Mouse (Mus musculus): ENCODE results near the gene Faiml. TPM values are rescaled to one million over a fixed set of nuclear protein-coding genes. Genes with fewer than 3 reads are reported as not detected.

Gene Faiml
- polyA plus RNA-seq (2014; fragmentation: Nextera tagmentation; extraction: Ambion mirVana) = not detected in 2 replicates

DNA sequence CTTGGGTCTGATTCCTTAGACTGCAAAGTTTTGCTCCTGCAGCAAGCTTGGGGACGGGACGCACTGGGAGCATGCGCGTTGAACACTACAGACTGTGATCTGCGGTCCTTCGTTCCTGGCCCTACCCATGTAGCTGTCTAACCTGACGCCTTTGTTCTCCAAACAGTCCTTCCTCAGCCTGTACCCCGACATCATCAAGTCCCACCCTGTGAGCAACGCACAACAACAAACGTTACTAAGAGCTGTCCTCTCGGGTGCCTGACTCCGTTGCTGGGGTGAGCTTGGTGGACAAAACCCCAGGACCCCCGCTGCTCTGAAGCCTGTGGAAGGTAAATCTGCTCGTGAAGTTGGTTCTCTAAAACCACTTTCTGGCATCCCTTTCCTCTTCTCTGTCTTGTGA lies at the start of gene Faiml:
TSS of gene Faiml (minus strand) at position 101 of the 400 bp plus-strand sequence.
- no peak for DNase-seq (ENCODE audit: low spot score)
- Histone ChIP-seq H3K27ac (replicated peaks; ENCODE audit: low read depth, low read length) (no peak within 1 kb of the TSS), H3K9ac (replicated peaks; ENCODE audit: low read length) (no peak within 1 kb of the TSS)

DNA sequence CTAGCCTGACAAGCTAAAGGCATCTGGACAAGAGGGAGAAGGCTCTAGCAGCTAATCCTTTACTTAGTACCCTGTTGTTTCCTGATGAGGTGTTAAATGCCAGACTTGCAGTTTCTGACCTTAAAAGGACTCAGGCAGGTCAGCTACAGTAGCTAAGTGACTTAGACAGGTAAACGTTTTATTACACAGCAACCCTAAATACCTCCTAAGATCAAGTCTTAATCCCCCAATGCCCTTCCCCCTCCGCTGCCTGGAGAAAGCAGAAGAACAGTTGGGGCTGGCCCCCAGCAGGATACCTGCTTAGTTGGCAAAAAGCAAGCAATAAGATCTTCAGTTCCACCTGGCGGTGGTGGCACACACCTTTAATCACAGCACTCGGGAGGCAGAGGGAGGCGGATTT lies 21.9 kb upstream of the Faiml start:
- Histone ChIP-seq H3K36me3 (replicated peaks; ENCODE audit: control insufficient read depth, insufficient read depth, low read depth, low read length) (no peaks in the 10 kb centered on the region), H3K9me3 (replicated peaks; ENCODE audit: control insufficient read depth, low read length) (no peaks in the 10 kb centered on the region), H3K4me1 (ENCODE audit: control insufficient read depth, insufficient read depth, low read length) (no peaks in the 10 kb centered on the region), H3K27ac (replicated peaks; ENCODE audit: low read depth, low read length) (no peak overlapping the region), H3K27me3 (ENCODE audit: control insufficient read depth, insufficient read depth, low read length) (no peaks in the 10 kb centered on the region), H3K4me3 (ENCODE audit: low read depth, low read length) (no peak overlapping the region), H3K9ac (replicated peaks; ENCODE audit: low read length) (no peak overlapping the region), H3K4me2 (ENCODE audit: low read depth, low read length) (no peak overlapping the region)
- 76% methylated on average over 5 of the region's 5 CpGs for WGBS
- ATAC-seq (replicated peaks; ENCODE audit: insufficient number of reproducible peaks, low FRiP score, low TSS enrichment, low read depth) = no peak
- no peak for DNase-seq (ENCODE audit: low spot score)

More for the DNA sequence above, at the start of gene Faiml:
- Histone ChIP-seq H3K4me2 (ENCODE audit: low read depth, low read length) (no peak within 1 kb of the TSS), H3K36me3 (replicated peaks; ENCODE audit: control insufficient read depth, insufficient read depth, low read depth, low read length) (no peaks in the 10 kb centered on the region), H3K27me3 (ENCODE audit: control insufficient read depth, insufficient read depth, low read length) (no peaks in the 10 kb centered on the region), H3K4me1 (ENCODE audit: control insufficient read depth, insufficient read depth, low read length) (no peaks in the 10 kb centered on the region), H3K4me3 (ENCODE audit: low read depth, low read length) (no peak within 1 kb of the TSS), H3K9me3 (replicated peaks; ENCODE audit: control insufficient read depth, low read length) (no peaks in the 10 kb centered on the region)
- no peak for ATAC-seq (replicated peaks; ENCODE audit: insufficient number of reproducible peaks, low FRiP score, low TSS enrichment, low read depth)
- 87% methylated on average over 14 of the region's 14 CpGs for WGBS

DNA sequence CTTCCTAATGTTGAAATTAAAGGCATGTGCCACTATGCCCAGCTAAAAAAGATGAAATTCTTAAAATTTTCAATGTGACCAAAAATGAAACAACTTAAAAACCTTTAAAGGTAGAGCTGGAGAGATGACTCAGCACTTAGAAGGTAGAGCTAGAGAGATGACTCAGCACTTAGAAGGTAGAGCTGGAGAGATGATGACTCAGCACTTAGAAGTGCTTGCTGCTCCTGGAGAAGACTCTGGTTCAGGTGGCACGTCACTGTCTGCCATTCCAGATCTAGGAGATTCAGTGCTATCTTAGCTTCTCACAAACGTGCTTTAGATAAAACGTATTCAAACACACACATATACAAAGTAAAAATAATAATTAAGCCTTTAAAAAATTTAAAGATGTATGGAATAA lies 19.8 kb upstream of the Faiml start:
- H3K4me2 ChIP-seq (ENCODE audit: low read depth, low read length) = no peak overlapping the region
- 92% methylated on average over 3 of the region's 3 CpGs for WGBS
- no peaks in the 10 kb centered on the region for H3K9me3 ChIP-seq (replicated peaks; ENCODE audit: control insufficient read depth, low read length)
- no peaks in the 10 kb centered on the region for H3K27me3 ChIP-seq (ENCODE audit: control insufficient read depth, insufficient read depth, low read length)
- H3K27ac ChIP-seq (replicated peaks; ENCODE audit: low read depth, low read length) = no peak overlapping the region
- DNase-seq (ENCODE audit: low spot score) (no peak), ATAC-seq (replicated peaks; ENCODE audit: insufficient number of reproducible peaks, low FRiP score, low TSS enrichment, low read depth) (no peak)
- no peaks in the 10 kb centered on the region for H3K4me1 ChIP-seq (ENCODE audit: control insufficient read depth, insufficient read depth, low read length)
- no peaks in the 10 kb centered on the region for H3K36me3 ChIP-seq (replicated peaks; ENCODE audit: control insufficient read depth, insufficient read depth, low read depth, low read length)
- no peak overlapping the region for H3K9ac ChIP-seq (replicated peaks; ENCODE audit: low read length)
- H3K4me3 ChIP-seq (ENCODE audit: low read depth, low read length) = no peak overlapping the region

DNA sequence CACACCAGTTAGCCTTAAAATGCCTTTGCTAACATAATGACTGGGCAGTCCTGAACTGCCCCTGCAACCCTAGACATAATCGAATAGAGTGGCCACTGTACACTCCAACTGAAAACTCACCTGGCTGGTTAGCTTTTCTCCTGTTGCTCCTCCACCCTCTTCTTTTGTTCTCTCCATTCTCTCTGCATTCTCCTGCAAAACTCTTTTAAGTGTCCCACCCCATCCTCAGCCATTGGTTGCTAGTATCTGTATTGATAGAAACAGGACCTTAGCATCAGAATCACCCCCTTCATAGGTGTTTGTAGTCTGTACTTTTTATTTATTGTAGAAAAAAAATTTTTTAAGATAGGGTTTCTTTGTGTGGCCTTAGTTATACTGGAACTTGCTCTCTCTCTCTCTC lies 19.2 kb upstream of the Faiml start:
- Histone ChIP-seq H3K36me3 (replicated peaks; ENCODE audit: control insufficient read depth, insufficient read depth, low read depth, low read length) (no peaks in the 10 kb centered on the region), H3K4me3 (ENCODE audit: low read depth, low read length) (no peak overlapping the region), H3K27ac (replicated peaks; ENCODE audit: low read depth, low read length) (no peak overlapping the region), H3K27me3 (ENCODE audit: control insufficient read depth, insufficient read depth, low read length) (no peaks in the 10 kb centered on the region), H3K9ac (replicated peaks; ENCODE audit: low read length) (no peak overlapping the region), H3K4me1 (ENCODE audit: control insufficient read depth, insufficient read depth, low read length) (no peaks in the 10 kb centered on the region), H3K4me2 (ENCODE audit: low read depth, low read length) (no peak overlapping the region), H3K9me3 (replicated peaks; ENCODE audit: control insufficient read depth, low read length) (no peaks in the 10 kb centered on the region)
- ATAC-seq (replicated peaks; ENCODE audit: insufficient number of reproducible peaks, low FRiP score, low TSS enrichment, low read depth) (no peak), DNase-seq (ENCODE audit: low spot score) (no peak)
- 93% methylated on average over 1 of the region's 1 CpGs for whole genome bisulfite sequencing

DNA sequence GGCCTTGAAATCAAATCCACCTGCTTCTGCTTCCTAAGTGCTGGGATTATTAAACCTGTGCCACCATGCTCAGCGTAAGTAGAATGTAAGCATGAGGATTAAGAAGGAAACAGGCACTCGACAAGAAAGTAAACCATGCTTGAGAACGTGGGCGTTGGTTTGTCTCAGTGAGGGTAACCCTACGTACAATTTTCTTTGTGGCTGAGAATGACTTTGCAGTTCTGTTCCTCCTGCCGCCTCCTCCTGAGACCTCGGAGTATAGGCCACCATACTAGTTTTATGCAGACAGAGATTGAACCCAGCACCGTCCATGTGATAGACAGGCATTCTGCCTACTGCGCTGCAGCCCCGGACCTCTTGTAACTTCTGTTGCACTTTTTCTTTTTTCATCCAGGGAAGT lies 16.8 kb upstream of the Faiml start:
- DNase-seq (ENCODE audit: low spot score) (no peak), ATAC-seq (replicated peaks; ENCODE audit: insufficient number of reproducible peaks, low FRiP score, low TSS enrichment, low read depth) (no peak)
- Histone ChIP-seq H3K9me3 (replicated peaks; ENCODE audit: control insufficient read depth, low read length) (no peaks in the 10 kb centered on the region), H3K4me1 (ENCODE audit: control insufficient read depth, insufficient read depth, low read length) (no peaks in the 10 kb centered on the region), H3K4me3 (ENCODE audit: low read depth, low read length) (no peak overlapping the region), H3K27ac (replicated peaks; ENCODE audit: low read depth, low read length) (no peak overlapping the region), H3K36me3 (replicated peaks; ENCODE audit: control insufficient read depth, insufficient read depth, low read depth, low read length) (no peaks in the 10 kb centered on the region), H3K27me3 (ENCODE audit: control insufficient read depth, insufficient read depth, low read length) (no peaks in the 10 kb centered on the region), H3K9ac (replicated peaks; ENCODE audit: low read length) (no peak overlapping the region), H3K4me2 (ENCODE audit: low read depth, low read length) (no peak overlapping the region)
- 93% methylated on average over 10 of the region's 10 CpGs for WGBS

DNA sequence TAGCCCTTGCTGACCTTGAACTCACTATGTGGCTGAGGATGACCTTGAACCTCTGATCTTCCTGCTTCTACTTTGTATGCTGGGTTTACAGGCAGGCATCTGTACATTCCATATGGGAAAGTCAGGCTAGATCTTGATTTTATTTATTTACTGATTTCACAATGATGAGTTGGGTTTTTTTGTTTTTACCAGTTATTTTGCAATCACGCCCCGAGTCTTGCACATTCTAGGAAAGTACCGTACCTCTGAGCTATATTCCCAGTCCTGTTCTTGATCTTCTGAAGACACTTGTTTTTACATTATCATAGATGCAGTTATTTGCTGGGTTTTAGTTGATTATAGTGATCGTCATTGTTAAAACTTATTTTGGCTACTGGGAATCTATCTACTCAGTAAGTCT lies 11.9 kb upstream of the Faiml start:
- H3K4me2 ChIP-seq (ENCODE audit: low read depth, low read length) = no peak overlapping the region
- H3K9me3 ChIP-seq (replicated peaks; ENCODE audit: control insufficient read depth, low read length) = no peaks in the 10 kb centered on the region
- no peak overlapping the region for H3K4me3 ChIP-seq (ENCODE audit: low read depth, low read length)
- 95% methylated on average over 4 of the region's 4 CpGs for WGBS
- no peak overlapping the region for H3K27ac ChIP-seq (replicated peaks; ENCODE audit: low read depth, low read length)
- DNase-seq (ENCODE audit: low spot score) (no peak), ATAC-seq (replicated peaks; ENCODE audit: insufficient number of reproducible peaks, low FRiP score, low TSS enrichment, low read depth) (no peak)
- no peaks in the 10 kb centered on the region for H3K36me3 ChIP-seq (replicated peaks; ENCODE audit: control insufficient read depth, insufficient read depth, low read depth, low read length)
- no peak overlapping the region for H3K9ac ChIP-seq (replicated peaks; ENCODE audit: low read length)
- no peaks in the 10 kb centered on the region for H3K27me3 ChIP-seq (ENCODE audit: control insufficient read depth, insufficient read depth, low read length)
- no peaks in the 10 kb centered on the region for H3K4me1 ChIP-seq (ENCODE audit: control insufficient read depth, insufficient read depth, low read length)

DNA sequence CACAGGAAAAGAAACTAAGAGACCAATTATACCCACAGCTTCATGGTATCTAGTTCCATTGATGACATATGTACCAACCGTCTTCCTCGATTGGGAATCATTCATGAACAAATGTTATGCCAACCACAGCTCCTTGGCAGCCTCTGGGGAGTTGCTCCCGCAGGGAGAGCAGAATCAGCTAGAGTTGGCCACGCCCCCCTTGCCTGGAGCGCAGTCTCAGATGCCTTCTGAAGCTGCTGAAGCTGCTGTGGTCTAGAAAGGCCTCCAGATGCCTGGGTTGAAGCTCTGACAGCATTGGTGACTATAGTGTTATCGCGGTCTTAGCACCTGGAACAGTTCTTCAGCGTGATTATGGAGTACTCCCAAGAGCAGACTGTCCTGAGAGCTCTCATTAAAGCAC lies 11.3 kb upstream of the Faiml start:
- DNase-seq (ENCODE audit: low spot score) = no peak
- Histone ChIP-seq H3K4me3 (ENCODE audit: low read depth, low read length) (no peak overlapping the region), H3K36me3 (replicated peaks; ENCODE audit: control insufficient read depth, insufficient read depth, low read depth, low read length) (no peaks in the 10 kb centered on the region), H3K9ac (replicated peaks; ENCODE audit: low read length) (no peak overlapping the region), H3K27ac (replicated peaks; ENCODE audit: low read depth, low read length) (no peak overlapping the region), H3K27me3 (ENCODE audit: control insufficient read depth, insufficient read depth, low read length) (no peaks in the 10 kb centered on the region), H3K4me1 (ENCODE audit: control insufficient read depth, insufficient read depth, low read length) (no peaks in the 10 kb centered on the region), H3K4me2 (ENCODE audit: low read depth, low read length) (no peak overlapping the region), H3K9me3 (replicated peaks; ENCODE audit: control insufficient read depth, low read length) (no peaks in the 10 kb centered on the region)
- no peak for ATAC-seq (replicated peaks; ENCODE audit: insufficient number of reproducible peaks, low FRiP score, low TSS enrichment, low read depth)
- 64% methylated on average over 8 of the region's 8 CpGs for WGBS

DNA sequence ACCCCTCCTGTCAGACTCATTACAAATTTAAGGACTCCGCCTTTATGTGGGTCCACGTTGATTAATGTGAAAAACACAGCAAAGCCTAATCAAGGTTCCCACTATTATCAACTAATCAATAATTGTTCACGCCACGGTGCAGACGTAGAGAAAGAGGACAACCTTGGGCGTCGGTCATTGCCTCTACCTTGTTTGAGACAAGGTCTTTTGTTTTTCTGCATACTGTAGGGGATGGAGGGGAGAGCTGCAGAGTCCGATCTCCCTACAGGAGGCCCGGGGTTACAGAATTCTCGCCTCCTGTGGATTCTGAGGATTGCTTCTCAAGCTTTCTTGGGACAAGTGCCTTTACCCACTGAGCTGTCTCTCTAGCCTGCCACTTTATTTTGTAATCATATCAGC lies 6.9 kb upstream of the Faiml start:
- Histone ChIP-seq H3K36me3 (replicated peaks; ENCODE audit: control insufficient read depth, insufficient read depth, low read depth, low read length) (no peaks in the 10 kb centered on the region), H3K4me3 (ENCODE audit: low read depth, low read length) (peak overlapping the region; percentile 57), H3K9me3 (replicated peaks; ENCODE audit: control insufficient read depth, low read length) (no peaks in the 10 kb centered on the region), H3K27ac (replicated peaks; ENCODE audit: low read depth, low read length) (no peak overlapping the region), H3K9ac (replicated peaks; ENCODE audit: low read length) (peak overlapping the region; percentile 60), H3K4me1 (ENCODE audit: control insufficient read depth, insufficient read depth, low read length) (no peaks in the 10 kb centered on the region), H3K27me3 (ENCODE audit: control insufficient read depth, insufficient read depth, low read length) (no peaks in the 10 kb centered on the region), H3K4me2 (ENCODE audit: low read depth, low read length) (peak overlapping the region; percentile 54)
- no peak for DNase-seq (ENCODE audit: low spot score)
- ATAC-seq (replicated peaks; ENCODE audit: insufficient number of reproducible peaks, low FRiP score, low TSS enrichment, low read depth) = peak; percentile 25; the same call in 1 of the 2 replicates
- WGBS = 1% methylated on average over 10 of the region's 10 CpGs

All from embryonic facial prominence, embryonic 11.5 days (tissue).